Mouse (Mus musculus) mesoderm, embryonic 11.5 days (tissue): ENCODE results near the gene Avpi1.
"Not testable (repeated sequence)": the region's sequence is repeated elsewhere in the genome, so short reads cannot be mapped to it uniquely, and the experiment has no call there.

ENCODE experiments used
- DNase-seq: peaks from one replicate; pipeline ENCODE4 v3.0.0-alpha.2; 2012; ENCODE audit warnings: low read depth, low spot score

The Avpi1 gene

DNA sequence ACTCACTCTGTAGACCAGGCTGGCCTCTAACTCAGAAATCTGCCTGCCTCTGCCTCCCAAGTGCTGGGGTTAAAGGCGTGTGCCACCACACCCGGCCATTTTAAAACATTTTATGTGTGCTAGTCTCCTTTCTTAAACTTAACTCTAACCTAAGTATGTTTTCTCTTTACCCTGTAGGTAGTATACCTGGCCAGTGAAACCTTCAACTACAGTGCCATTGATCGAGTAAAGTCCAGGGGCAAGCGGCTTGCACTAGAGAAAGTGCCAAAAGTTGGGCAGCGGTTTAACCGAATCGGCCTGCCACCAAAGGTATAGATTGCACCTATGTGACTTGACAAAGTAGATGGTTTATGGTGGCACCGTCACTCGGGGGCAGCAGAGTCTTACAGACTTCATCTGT is 24.2 kb downstream of the Avpi1 start:
- no peak for DNase-seq

DNA sequence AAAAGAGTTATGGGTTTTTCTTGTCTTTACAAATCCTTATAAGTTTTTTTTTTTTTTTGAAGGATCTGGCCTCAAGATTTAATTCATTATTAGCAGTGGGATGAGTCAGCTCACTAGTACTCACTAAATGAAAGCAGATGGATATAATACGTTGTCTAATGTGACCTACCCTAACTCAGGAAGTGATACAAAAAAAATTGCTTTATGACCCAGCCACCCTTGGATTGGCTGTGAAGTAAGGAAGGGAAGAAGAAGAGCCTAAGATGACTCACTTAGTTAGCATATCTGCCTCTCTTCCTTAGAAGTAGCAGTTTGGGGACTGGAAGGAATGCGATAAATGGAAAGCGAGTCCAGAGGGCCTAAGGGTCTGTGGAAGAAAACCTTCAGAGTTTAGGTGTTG is 29.5 kb downstream of the Avpi1 start:
- DNase-seq: no peak

DNA sequence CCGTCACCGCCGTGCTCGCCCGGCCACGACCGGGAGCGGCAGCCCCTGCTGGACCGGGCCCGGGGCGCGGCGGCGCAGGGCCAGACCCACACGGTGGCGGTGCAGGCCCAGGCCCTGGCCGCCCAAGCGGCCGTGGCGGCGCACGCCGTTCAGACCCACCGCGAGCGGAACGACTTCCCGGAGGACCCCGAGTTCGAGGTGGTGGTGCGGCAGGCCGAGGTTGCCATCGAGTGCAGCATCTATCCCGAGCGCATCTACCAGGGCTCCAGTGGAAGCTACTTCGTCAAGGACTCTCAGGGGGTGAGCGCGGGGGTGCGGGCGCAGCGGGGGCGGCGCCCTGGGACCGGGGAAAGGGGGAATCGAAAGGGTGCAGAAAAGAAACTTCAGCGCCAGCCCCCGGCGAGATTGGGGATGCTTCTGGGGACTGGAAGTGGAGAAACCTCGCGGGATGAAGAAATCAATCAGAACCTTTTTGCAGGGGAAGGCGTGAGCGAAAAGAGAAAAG is 38.2 kb downstream of the Avpi1 start:
- peak; percentile 37 for DNase-seq

DNA sequence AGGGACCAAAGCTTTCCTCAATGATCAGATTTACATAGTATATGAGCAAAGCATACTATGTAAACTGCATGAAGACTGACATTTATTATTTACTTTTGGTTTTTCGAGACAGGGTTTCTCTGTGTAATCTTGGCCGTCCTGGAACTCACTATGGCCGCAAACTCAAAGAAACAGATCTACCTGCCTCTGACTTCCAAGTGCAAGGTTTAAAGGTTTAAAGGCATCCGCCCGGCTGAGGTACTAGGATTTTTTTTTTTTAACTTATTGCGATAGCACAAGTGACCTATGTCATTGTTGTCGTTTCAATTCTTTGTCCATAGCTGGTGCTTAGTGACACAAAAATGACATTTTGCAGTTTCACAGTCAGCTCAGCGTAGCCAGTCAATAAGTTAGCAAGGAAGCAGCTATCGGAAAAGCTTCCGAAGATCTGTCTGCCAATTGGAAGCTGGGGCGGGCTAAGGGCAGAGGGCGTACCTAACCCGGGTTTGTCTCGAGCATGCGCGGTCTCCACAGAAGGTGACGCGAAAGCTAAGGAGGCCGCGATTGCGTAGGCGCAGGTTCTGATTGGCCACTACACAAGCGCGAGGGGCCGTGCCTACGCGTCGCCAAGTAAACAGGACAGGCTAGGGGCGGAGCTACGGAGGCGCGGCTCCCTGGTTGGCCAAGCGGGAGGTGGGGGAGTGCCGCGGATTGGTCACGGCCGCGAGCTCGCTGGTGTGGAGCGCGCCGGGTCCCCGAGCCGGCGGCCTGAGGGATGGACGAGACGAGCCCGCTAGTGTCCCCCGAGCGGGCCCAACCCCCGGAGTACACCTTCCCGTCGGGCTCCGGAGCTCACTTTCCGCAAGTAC is 38.9 kb downstream of the Avpi1 start, which contains the start of gene Pi4k2a:
Pi4k2a (plus strand) TSS at position 723 of the 848 bp plus-strand sequence.
- peak; percentile 100 for DNase-seq

DNA sequence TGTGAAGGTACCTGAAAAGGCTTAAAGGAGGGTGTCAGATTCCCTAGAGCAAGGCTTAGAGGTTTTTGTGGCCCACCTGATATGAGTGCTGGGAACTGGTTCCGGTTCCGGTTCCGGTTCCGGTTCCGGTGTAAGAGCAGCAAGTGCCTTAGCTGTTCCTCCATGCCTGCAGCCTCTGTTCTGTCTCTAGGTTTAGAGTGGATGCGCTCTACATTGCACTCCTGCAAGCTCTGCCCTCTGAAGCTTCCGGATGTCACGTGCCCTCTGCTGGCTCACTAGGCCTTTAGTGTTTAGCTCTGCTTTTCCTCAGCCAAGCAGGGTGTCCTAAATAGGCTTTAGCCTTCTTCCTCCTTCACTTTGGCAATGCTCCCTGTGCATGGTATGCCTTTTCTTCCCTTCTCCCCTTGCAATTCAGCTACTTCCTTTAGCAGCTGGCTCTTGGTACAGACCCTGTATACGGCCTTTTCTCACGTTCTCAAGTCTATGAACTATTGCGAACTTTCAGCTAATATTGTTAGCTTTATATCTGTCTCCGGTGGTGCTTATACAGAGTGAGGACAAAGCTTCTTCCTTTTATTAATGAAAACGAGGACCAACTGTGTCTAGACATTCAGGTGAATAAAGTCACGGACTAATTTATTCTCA is 39.6 kb downstream of the Avpi1 start:
- DNase-seq: peak; percentile 48

DNA sequence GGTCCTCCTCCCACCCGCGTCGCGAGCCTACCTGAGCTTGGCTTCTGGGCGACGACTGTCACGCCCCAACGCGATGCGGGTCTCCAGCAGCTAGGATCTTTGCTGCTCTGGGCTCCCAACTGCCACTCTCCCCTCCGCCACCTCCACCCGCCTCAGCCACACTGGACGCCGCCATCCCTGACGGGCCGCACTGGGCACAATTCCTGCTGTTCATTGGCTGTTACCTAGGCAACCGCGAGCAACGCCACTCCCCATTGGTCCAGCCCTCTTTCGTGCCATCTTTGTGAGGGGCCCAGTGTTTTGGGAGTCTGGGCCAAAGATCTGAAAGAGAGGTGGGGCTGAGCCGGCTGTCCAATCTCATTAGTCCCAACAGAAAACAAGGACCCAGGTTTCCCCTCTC is 42.7 kb downstream of the Avpi1 start, which contains the start of gene Morn4:
Morn4 (minus strand) TSS at position 192 of the 400 bp plus-strand sequence.
- peak; percentile 95 for DNase-seq

DNA sequence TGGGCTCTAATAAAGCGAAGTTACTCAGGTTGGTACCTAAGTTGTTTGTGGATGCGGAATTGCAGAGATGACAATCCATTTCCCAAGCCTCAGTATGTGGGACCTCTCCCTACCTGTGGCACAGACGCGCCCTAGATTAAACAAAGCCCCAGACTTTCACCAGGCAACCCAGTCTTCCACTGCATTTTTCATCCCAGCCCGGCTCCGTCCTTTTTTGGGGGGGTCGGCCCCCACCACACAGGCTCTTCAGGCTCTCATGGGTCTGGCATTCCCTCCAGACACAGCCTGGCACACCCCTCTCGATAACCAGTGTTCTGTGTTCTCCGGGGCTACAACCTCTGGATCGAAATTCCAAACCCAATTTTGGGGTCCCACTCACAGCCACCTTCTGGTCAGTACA is 43.2 kb downstream of the Avpi1 start:
- no peak for DNase-seq

DNA sequence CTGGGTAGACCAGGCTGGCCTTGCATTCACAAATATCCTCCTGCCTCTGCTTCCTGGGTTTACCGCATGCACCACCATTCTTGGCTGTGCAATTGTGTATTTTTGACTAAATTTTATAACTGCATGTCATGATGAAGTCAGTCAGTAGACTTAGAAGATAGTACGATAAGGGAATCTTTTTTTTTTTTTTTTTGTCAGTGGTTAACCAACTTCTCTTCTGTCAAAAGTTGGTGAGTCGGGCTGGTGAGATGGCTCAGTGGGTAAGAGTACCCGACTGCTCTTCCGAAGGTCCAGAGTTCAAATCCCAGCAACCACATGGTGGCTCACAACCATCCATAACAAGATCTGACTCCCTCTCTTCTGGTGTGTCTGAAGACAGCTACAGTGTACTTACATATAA is 47.2 kb downstream of the Avpi1 start:
- DNase-seq: not testable (repeated sequence)

DNA sequence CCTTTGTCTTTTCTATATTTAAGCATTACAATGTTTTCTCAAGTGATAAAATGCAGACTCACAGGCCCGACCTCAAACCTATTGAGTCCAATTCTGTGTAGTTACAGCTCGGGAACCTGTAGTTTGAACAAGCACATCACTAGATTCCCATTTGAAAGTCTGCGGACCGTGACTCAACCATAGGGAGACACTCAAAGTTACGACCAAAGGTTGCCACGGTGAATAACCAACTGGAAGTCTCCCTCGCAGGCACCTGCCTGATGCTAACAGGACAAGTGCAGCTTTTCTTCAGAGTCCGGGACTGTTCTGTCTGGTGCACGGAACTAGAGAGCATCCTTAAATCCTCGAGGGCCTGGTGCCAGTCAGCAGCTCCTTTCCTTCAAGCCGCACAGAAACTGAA is 48.4 kb downstream of the Avpi1 start:
- DNase-seq: no peak

DNA sequence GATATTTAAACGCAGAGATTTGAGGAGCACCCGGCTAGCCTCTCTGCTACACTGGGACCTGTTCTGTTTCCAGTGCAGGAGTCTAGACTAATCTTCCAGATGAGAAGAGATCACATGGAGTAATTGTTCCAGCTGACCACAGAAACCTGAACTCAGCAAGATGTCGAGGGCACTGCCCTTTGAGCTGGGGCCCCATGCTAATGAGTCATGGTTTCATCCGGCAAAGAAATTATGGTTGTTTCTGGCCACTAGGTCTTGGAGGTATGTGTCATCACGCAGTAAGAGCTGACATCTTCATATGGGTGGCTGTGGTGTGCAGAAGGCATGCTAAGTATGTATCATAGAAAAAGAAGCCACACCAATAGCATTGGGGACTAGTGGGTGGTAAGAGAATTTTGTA is 48.9 kb downstream of the Avpi1 start:
- no peak for DNase-seq

DNA sequence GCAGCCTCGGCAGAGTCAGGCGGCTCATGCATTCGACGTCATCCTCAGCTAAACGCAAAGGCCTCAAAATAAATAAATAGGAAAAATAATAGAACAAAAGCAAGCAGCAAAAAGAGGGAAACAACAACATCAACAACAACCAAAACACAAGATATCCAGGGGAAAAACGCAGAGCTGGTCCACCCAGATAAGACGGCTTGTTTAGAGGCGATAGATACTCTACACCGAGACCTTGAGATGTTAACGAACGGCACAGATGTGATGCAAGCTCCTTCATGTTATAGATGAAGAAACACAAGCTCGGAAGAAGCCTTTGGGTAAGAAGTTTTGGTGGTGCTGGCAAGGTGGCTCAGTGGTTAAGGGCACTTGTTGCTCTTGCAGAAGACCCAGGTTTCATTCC is 49.9 kb downstream of the Avpi1 start:
- no peak for DNase-seq

DNA sequence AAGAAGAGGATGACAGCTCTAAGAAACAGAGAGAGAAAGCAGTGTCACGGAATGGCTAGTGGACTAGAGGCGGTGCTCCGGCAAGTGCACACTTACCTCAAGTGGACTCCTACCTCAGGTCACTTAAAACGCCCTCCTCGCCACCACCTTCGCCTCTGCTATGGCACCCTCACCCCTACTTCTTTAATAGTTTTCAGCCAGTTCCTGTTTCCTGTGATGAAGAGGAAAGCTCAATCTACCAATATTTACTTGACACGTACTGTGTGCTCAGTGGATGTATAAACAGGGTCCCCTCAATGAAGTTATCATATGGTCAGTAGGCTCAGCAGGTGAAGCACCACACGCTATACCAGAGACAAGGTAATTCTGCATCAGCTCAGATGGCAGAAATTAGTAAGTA is 50.3 kb downstream of the Avpi1 start:
- no peak for DNase-seq

DNA sequence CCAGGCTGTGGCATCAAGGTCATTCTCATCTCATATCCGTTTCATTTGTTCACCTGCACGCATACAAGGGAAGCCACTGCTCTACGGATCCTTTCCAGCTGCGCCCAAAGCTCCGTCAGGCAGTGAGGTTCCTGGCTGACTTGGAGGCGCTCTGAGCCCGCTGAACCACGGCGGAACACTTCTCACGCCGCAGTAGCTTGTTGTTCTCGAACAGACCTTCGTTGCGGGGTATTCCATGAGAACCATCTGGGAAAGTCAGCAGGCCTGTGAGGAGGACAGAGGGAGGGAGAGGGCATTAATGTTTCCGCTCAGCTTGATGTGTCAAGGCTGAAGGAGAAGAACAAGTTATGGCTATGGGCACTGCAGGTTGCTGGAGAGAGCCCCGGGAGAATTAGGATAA is 52.9 kb downstream of the Avpi1 start:
- no peak for DNase-seq

DNA sequence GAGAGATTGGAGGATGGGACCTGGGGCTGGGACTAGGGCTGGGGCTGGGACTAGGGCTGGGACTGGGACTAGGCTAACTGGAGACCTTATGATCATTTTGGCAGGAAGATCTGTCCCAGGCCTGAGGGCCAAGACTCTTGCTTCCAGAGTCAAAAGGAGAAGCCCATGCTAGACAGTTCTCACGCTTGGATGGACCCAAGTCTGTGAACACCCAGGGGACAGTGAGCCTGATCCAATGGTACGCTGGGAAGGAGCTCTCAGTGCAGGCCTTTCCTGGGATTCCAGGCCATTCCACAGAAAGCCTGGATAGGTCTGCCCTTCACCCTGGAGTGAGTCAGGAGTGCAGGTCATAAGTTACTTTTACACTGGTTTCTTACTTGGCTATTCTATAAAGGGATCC is 53.8 kb downstream of the Avpi1 start:
- DNase-seq: no peak
